Mouse (Mus musculus) spleen, adult 2 months (tissue): ENCODE data around the gene Gm20458. TPM values are rescaled to one million over a fixed set of nuclear protein-coding genes. Genes with fewer than 3 reads are reported as not detected.

Experiments used
- DNase-seq, 2 experiments: peaks; one replicate each; pipeline versions ENCODE4 v3.0.0 to v3.0.0-alpha.2; 2012 to 2021; ENCODE audit warnings: low spot score in 2 of 2, low read depth in 1 of 2
- H3K27ac ChIP-seq: fragments of 200-500 bp; 2 replicates; pipeline ENCODE4 v1.5.1; 2012; ENCODE audit warnings: low read length, inconsistent platforms; ENCODE audit not compliant: insufficient read depth
- H3K27me3 ChIP-seq: fragments of 200-500 bp; 2 replicates; pipeline ENCODE4 v1.6.1; 2012; ENCODE audit warnings: mild to moderate bottlenecking, moderate library complexity, low read length, inconsistent platforms; ENCODE audit not compliant: control insufficient read depth, insufficient read depth
- H3K36me3 ChIP-seq: fragments of 200-500 bp; 2 replicates; pipeline ENCODE4 v1.6.1; 2012; ENCODE audit warnings: mild to moderate bottlenecking, low read length, inconsistent platforms; ENCODE audit not compliant: control insufficient read depth, insufficient read depth
- H3K4me1 ChIP-seq: fragments of 200-500 bp; 2 replicates; pipeline ENCODE4 v1.6.1; 2011; ENCODE audit warnings: inconsistent platforms; ENCODE audit not compliant: control insufficient read depth, insufficient read depth, insufficient read length
- H3K4me3 ChIP-seq: fragments of 200-500 bp; 2 replicates; pipeline ENCODE4 v1.5.1; 2011; ENCODE audit warnings: mild to moderate bottlenecking, inconsistent platforms; ENCODE audit not compliant: insufficient read depth, insufficient read length; ENCODE audit errors: extremely low read depth
- CTCF ChIP-seq: fragments of 200-500 bp; IDR thresholded peaks from 2 replicates; pipeline ENCODE4 v1.5.1; 2011; ENCODE audit warnings: mild to moderate bottlenecking, inconsistent platforms; ENCODE audit not compliant: insufficient read depth, insufficient read length, insufficient replicate concordance; ENCODE audit errors: extremely low read depth
- POLR2A ChIP-seq: fragments of 200-500 bp; IDR thresholded peaks from 2 replicates; pipeline ENCODE4 v1.6.1; 2011; ENCODE audit warnings: low read depth, low read length, inconsistent platforms
- WGBS: fragments of 180-500 bp; shearing (Covaris S2); methylation state at CpG from one replicate; pipeline ENCODE4 v1.1.7; 2018; 5-methylcytosine and 5-hydroxymethylcytosine counted together
- polyA plus RNA-seq: library from polyadenylated mRNA; depleted of rRNA; stranded (reverse); fragments of >200 nt; gene quantifications from 2 replicates; pipeline ENCODE4 v1.2.3, GENCODE M21; 2012

Gene Gm20458
- polyA plus RNA-seq, 1 experiment, result 17.2 TPM

DNA sequence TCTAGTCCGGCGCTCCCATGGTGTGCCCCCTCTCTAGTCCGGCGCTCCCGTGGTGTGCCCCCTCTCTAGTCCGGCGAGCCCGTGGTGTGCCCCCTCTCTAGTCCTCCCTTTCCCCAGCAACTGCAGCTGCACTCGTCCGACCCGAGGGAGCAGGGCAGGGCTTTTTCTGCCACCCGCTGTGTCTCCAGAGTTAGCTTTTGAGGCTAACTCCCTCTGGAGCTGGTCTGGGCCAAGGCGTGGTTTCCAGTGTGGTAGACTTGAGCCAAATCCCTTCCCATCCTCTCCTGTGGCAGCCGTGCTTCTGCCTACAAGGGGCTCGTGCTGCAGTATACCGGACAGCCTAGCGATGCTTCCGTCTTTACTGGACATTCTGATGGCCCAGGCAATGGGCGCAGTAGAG lies 47.0 kb downstream of the Gm20458 start:
- 94% methylated on average over 19 of the region's 19 CpGs for WGBS
- TF ChIP-seq CTCF (no peak), POLR2A (no peak)
- Histone ChIP-seq H3K4me1 (no peaks in the 10 kb centered on the region), H3K36me3 (peaks cover 21% of the 10 kb centered on the region), H3K27me3 (no peaks in the 10 kb centered on the region), H3K27ac (no peak overlapping the region), H3K4me3 (no peak overlapping the region)
- no peak for DNase-seq

DNA sequence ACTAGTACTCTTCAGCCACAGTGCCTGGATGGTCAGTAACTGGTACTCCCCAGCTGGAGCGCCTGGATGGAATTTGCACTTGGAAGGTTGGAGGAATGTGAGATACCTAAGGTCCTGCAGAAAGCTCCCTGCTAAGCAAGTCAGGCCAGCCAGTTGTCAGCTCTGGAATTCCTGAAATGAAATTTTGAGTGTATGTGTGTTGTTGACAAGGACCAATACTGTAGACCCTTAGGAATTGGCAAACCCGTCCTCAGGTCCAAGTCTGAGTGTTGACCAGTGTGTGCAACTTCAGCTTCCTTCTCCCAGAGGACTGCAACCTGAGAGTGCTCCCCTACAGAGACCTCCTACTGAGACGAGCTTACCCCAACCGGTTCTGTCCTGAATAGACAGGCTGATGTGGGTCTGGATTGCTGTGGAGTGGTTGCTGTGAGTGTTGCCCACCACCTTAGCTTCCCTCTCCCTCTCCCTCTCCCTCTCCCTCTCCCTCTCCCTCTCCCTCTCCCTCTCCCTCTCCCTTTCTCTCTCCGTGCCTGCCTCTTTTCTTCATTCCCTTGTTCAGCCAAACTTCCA lies 49.9 kb downstream of the Gm20458 start:
- 63% methylated on average over 4 of the region's 5 CpGs for WGBS
- no peak overlapping the region for H3K4me3 ChIP-seq
- H3K36me3 ChIP-seq, result peaks cover 6% of the 10 kb centered on the region
- no peaks in the 10 kb centered on the region for H3K4me1 ChIP-seq
- H3K27me3 ChIP-seq, result no peaks in the 10 kb centered on the region
- TF ChIP-seq POLR2A (no peak), CTCF (no peak)
- no peak for DNase-seq
- no peak overlapping the region for H3K27ac ChIP-seq

DNA sequence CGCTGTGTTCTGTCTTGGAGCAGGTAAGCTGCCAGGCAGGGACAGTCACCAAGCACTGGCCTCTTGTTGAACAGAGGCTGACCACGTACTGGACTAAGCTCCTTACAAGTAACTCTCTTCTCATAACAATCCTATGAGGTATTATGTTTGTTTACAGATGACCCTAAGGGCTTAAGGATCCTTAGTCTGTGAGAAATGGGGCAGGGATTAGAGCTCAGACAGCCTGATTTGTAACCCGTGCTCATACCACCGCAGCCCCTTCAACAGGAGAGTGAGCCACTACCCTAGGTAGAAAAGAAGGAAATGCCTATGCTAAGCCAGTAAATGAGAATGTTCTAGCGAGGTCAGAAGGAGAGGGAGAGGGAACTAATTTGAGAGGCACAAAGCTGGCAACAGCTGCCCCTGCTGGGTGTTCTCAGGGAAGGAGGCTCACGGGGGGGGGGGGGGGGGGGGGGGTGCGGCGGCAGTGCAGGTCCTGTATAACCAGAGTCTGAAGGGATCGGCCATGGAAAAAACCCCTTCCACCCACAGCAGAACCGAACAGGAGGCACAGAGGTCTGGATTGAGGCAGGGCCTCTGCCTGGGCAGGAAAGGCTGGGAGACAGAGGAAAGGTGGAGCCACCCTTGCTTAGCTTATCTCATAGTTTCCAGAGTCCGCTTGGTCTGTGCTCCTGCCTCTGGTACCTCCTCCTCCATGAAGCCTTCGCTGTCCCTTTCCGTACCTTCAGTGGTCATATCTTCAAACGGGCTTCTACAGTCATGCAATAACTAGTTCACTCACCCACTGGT lies 51.5 kb downstream of the Gm20458 start:
- Histone ChIP-seq H3K27me3 (no peaks in the 10 kb centered on the region), H3K36me3 (peaks cover under 1% of the 10 kb centered on the region; the same call in 1 of the 2 replicates), H3K27ac (no peak overlapping the region), H3K4me3 (no peak overlapping the region), H3K4me1 (no peaks in the 10 kb centered on the region)
- 57% methylated on average over 13 of the region's 14 CpGs for WGBS
- TF ChIP-seq POLR2A (no peak), CTCF (no peak)
- DNase-seq, result no peak

DNA sequence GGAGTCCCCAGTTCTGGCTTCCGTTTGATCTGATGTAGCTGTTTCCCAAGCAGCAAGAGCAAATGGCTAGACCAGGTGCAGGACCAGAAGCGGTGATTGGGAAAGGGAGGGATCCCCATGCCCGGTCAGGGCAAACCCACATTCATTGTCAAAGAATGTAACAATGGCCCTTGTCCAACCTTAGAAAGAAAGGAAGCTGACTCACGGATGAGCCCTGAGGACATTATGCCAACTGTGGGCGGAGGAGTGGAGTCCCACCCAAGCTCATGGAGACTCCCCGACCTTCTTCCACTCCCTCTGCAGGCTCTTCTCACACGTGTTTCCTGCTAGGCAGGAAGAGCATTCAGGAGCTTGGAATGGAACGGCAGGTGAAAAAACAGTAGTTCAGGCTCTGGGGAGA lies 52.6 kb downstream of the Gm20458 start:
- H3K27me3 ChIP-seq, result no peaks in the 10 kb centered on the region
- H3K4me3 ChIP-seq, result no peak overlapping the region
- no peak for TF ChIP-seq CTCF
- TF ChIP-seq POLR2A, result no peak
- no peak overlapping the region for H3K27ac ChIP-seq
- H3K4me1 ChIP-seq, result no peaks in the 10 kb centered on the region
- WGBS, result 70% methylated on average over 8 of the region's 8 CpGs
- DNase-seq, result no peak
- no peaks in the 10 kb centered on the region for H3K36me3 ChIP-seq

DNA sequence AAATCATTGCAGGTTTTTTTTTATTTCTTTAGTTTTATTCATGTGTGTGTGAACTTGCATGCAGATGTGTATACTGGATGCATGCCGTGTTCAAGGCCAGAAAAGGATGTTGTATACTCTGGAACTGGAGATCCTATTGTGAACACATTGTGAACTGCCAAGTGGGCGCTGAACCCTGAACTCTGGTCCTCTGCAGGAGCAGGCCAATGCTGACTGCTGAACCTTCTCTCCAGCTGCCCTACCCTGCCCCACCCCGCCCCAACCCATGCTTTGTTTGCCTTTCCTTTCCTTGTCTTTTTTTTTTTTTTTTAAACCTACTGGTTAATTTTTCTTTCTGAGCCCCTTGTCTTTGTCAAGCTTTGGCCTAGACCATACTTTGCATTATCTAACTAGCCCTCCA lies 54.1 kb downstream of the Gm20458 start:
- TF ChIP-seq POLR2A (no peak), CTCF (no peak)
- Histone ChIP-seq H3K4me1 (no peaks in the 10 kb centered on the region), H3K27ac (no peak overlapping the region)

GRCm38 (mm10) chr2:164515897-164516296 lies 55.1 kb downstream of the Gm20458 start:
- H3K4me1 ChIP-seq, result peaks cover 5% of the 10 kb centered on the region; the same call in 1 of the 2 replicates
- no peak overlapping the region for H3K27ac ChIP-seq
- TF ChIP-seq POLR2A, result no peak
- no peak for TF ChIP-seq CTCF
- 90% methylated on average over 9 of the region's 9 CpGs for WGBS
- no peak for DNase-seq
- H3K4me3 ChIP-seq, result no peak overlapping the region
- H3K36me3 ChIP-seq, result no peaks in the 10 kb centered on the region
- no peaks in the 10 kb centered on the region for H3K27me3 ChIP-seq

More for the DNA sequence above, 54.1 kb downstream of the Gm20458 start:
- Histone ChIP-seq H3K4me3 (no peak overlapping the region), H3K36me3 (no peaks in the 10 kb centered on the region), H3K27me3 (no peaks in the 10 kb centered on the region)
- no peak for DNase-seq
- WGBS, result 86% methylated on average over 3 of the region's 3 CpGs

DNA sequence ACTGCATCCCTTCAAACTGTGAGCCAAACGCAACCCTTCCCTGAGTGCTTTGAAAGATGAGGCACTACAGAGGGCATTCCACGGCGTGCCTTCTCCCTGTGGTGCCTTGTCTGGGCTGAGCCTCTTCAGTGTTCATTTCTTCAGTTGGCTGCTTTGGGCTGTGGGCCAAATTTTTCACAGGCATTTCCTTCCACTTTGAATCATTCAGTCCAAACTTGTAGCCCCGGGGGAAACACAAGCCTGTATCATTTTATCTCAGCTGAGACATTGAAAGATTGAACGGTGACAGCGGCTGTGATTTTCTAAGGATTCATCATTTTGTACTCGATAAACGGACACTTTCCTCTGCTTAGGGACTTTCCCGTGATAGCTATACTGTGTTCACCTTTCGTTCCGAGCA lies 55.8 kb downstream of the Gm20458 start:
- DNase-seq, result no peak
- Histone ChIP-seq H3K27me3 (no peaks in the 10 kb centered on the region), H3K4me1 (peaks cover 10% of the 10 kb centered on the region; the same call in 1 of the 2 replicates), H3K36me3 (no peaks in the 10 kb centered on the region), H3K27ac (no peak overlapping the region), H3K4me3 (no peak overlapping the region)
- 73% methylated on average over 11 of the region's 11 CpGs for WGBS
- TF ChIP-seq CTCF (no peak), POLR2A (no peak)
